Mouse (Mus musculus) lung, postnatal 36 days (tissue): ENCODE data around the gene Klhl23.
"Not testable (repeated sequence)": the region's sequence is repeated elsewhere in the genome, so short reads cannot be mapped to it uniquely, and the experiment has no call there.

ENCODE experiments used
- DNase-seq: peaks from one replicate; pipeline ENCODE4 v3.0.0; 2022; ENCODE audit warnings: mixed read lengths

The Klhl23 gene

DNA sequence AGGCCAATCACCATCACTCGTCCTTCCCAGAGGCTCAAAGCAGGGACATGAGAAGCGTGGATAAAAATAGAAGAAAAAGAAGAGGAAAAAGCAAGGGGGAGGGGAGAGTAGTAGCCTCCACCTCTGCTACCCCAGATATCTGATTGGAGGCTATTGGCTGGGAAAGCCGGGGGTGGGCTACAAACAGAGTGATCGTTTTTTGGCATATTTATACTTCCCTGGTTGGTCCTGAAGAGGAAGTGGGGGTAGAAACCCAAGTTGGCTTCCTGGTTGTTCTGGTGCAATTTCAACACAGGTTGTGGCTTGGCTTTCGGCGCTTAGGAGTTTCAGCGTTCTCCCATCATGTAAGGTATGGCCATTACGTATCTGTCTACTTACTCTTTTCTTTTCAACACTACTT lies at the start of gene Klhl23:
Klhl23 (plus strand) TSS at position 234 of the 400 bp plus-strand sequence.
- DNase-seq: peak; percentile 37

DNA sequence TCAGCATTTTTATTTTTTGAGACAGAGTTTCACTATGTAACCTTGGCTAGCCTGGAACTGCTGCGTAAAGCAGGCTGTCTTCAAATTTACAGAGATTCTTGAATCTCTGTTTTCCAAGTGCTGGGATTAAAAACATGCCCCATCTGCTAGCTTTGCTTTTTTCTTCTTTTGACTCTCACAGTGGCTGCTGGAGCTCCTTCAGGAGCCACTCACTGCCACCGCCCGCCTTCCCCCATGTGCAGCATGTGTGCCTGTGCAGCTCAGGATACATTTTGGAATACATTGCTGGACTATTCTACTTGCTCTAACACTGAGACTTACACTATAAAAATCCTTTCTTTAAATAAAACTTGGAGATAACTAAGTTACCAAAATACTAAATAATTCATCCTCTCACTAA lies 48.4 kb upstream of the Klhl23 start:
- DNase-seq: no peak

DNA sequence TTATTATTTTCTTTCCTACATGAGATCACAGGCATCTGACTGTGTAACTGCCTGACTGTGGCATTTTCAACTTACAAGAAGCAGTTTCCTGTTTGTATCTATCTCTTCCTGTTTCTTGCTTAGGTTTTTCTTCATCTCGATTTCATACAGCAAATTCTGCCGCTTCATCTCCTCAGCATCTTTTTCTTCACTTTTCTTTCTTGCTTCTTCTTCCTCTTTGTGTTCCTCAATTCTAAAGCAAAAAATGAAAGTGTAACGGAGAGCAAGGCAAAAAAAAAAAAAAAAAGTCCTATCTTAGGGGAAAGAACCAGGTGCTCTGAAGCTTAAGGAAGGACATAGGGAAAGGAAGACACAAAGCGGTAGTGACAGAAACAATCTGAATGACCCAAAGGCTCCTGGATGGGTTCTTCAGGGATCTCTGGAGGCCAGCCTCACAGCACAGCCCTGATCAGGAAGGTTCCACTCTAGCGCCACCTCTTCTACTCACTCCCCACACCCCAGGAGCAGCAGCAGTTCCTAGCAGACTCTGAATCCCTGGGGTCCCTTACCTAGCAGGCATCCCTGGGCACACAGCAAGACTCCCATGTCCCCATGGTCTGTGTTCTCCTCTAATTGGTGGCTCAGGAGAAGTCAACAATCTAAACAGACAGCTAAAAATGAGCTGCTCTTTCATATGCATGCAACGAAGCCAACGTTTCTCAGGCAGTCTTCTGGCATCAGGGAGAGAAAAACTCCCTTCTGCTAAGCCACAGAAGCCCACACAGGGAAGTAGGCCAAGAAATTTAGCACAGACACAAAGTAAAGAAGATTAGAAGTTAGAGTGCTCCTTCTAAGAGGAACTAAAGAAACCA lies 43.5 kb upstream of the Klhl23 start:
- DNase-seq: no peak

DNA sequence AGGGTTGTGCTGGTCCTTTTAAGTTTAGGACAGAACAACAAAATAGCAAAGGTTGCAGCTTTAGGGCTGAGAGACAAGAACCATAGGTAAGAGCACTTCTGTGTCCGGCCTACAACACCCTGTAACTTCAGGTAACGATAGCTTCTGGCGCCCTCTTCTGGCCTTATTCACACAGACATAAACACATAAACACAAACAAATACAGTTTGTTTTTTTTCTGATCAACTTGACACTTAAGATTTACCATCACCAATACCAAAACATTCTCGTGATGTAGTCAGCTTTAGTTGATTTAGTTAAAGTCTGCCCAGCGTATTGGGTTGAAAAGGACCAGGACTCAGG lies 42.9 kb upstream of the Klhl23 start:
- peak; percentile 67 for DNase-seq

DNA sequence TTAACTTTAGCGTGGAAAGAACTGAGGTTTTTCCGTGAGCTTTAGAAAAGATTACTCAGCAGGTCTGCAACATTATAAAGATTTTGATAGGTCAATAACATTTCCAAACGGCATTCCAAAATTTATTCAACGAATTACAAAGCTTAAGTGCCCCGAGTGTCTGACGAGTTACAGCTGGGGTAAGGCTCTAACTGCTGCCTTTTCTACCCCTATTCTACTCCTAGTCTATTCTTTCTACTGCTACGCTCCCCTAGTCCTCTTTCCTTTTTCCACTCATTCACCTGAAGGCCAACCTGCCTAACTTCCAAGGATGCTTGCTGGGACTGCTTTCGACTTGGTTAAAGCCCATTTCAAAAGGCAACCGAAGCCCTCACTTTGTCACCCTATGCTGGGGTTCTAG lies 32.8 kb upstream of the Klhl23 start:
- DNase-seq: no peak

DNA sequence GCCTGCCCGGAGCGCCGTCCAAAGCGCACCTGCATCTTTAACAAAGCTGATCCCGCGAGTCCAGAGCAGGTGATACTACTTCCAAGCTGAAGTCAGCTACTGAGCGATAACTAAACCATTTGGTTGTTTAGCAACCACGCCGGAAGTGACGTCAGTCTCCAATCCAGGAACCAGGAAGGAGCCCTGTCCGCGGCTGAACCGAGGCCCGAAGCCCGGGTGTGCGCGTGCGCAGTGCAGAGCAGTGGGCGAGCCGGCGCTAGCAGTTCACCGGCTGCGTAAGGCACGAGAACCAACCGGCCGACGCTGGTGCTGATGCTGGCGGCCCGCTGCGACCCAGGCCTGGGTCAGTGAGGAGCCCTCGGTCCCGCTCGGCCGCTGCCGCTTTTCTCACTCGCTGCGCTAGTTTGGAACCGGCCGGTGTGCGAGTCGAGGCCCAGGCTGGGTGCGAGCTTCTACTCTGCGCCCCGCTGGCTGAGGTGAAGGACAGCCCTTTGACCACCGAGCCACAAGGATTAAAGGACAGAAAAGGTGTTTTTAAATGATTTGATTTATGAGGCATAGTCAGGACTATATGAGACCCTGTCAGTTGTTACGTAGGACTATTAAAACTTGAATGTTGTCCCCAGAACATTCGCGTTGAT lies 32.2 kb upstream of the Klhl23 start, which contains the start of the genes Ccdc173 and Phospho2:
Ccdc173 (minus strand) TSS at position 147 of the 641 bp plus-strand sequence.
Phospho2 (plus strand) TSS at position 195 of the 641 bp plus-strand sequence.
- peak; percentile 100 for DNase-seq

DNA sequence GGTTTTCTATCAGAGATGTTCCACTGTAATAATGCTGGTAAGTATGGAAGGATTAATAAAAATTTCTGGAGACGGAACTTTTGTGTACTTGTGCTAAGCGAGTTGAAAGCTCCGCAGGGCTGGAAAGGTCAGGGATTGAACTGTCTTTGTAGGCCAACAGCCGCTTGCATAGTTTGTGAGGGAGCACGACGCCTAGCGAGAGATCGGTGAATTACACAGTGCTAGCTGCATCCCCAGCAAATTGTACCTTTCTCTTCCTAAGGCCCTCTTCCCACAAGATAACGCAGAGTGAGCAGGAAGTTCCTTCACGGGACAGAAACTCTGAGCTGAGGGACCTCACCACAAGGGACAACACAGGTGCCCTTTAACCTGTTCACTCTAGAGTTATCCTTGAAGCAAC lies 31.5 kb upstream of the Klhl23 start:
- DNase-seq: peak; percentile 94

DNA sequence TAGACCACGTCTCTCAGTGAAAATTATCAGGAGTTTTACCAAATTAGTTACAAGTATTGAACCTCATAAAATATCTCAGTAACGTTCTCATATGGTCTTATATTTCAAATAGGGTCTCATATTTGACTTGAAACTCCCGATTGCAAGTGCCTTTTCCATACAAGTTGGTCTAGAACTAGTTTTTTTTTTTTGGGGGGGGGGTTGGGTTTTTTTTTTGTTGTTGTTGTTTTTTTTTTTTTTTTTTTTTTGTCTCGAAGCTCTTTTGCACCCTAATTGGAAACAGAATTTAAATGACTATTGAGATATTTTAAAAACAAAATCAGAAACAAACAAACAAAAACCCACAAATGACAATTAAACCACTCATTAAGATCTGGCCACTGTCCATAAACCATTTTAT lies 31.0 kb upstream of the Klhl23 start:
- no peak for DNase-seq

DNA sequence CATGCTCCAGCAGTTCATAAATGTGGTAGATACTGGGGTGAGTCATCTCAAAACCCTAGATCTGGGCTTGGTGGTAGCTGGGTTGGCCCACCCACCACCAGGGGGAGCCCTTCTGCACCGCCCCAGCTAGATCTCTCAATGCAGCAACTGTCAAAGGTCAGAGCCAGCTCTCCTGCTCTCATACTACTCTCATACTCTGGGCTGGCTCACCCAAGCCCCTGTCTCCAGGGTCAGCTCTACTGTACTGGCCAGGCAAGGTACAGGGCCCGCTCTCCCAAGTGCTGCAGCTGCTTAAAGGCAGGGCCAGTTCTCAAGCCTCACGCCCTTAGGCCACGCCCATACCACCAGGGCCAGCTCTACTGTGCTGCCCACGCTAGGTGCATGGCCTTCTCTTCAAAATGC lies 18.8 kb upstream of the Klhl23 start:
- peak; percentile 84 for DNase-seq

DNA sequence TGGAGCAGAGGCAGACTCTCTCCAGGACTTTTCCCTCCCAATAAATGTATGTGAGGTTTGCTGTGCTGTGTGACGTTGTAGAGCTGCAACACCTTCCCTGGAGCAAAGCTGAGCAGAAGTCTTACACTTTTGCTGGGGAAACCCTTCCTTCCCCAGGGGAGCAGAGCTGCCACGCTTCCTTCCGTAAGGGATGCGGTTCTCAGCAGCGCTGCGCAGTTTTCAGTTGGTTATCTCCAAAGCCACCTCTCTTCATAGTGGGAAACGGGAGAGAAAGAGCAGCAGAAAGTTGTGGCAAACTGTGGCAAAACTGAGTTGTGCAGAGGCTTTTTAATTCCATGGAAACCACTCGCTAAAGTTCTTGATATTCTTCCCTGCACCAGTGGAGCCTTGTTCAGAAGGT lies 18.0 kb upstream of the Klhl23 start:
- no peak for DNase-seq

DNA sequence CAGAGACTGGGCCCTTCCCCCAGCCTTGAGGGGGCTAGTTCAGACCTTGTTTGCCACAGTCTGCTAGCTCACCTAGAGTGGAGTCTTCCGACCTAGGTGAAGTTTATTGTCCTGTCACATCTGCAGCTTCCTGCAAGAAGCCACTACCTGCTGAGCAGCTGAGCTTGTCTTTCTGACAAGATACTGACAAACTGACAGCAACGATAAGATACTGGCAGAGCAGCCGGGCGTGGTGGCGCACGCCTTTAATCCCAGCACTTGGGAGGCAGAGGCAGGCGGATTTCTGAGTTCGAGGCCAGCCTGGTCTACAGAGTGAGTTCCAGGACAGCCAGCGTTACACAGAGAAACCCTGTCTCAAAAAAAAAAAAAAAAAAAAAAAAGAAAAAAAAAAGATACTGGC lies 17.1 kb upstream of the Klhl23 start:
- not testable (repeated sequence) for DNase-seq

DNA sequence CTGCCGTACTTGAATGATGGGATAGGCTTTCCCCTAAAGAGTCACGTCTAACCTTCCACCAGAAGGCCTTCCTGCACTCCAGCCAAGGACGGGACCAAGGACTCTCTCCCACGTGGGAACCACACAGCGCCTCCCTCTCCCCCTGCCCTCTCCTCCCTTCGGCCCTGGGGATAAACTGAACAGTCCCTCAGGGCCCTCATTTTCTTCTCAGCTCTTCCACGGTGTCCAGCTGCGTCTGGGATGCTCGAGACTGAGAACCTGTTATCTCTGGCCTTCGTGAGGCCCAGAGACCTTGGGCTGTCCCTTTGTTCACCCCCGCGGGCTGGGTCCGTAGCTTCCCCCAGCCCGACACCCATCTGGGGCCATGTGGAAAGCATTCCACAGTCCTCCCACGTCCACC lies 11.6 kb upstream of the Klhl23 start:
- DNase-seq: no peak

DNA sequence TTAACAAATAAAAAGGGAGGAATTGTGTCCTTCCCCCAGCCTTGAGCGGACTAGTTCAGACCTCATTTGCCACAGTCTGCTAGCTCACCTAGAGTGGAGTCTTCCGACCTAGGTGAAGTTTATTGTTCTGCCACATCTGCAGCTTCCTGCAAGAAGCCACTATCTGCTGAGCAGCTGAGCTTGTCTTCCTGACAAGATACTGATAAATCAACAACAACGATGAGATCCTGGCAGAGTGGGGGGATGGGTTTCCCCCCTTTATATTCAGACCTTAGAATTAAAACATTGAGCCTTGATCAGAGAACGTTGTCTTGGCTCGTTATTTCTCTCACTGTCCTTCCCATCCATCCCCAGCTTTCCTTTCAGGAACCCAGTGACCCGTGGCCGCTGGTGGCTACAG lies 10.4 kb upstream of the Klhl23 start:
- DNase-seq: not testable (repeated sequence)

DNA sequence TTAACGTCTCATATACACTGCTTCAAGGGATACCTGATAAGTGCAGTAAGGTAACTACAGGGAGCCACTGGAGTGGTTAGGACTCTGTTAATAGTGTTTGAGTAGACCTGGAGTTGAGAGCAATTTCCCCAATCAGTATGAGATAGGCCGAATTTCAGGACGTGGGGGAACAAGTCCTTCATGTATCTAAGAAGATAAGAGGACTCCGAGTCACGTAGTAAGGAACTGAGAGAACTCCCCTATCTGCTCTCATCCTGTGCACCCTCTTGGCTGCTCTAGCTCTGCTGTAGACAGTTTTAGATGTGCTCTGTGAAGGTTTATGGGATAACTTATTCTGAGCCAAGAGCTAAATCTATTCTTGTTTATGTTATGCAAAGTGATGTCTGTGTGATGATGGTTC lies 5.2 kb upstream of the Klhl23 start:
- DNase-seq: no peak

DNA sequence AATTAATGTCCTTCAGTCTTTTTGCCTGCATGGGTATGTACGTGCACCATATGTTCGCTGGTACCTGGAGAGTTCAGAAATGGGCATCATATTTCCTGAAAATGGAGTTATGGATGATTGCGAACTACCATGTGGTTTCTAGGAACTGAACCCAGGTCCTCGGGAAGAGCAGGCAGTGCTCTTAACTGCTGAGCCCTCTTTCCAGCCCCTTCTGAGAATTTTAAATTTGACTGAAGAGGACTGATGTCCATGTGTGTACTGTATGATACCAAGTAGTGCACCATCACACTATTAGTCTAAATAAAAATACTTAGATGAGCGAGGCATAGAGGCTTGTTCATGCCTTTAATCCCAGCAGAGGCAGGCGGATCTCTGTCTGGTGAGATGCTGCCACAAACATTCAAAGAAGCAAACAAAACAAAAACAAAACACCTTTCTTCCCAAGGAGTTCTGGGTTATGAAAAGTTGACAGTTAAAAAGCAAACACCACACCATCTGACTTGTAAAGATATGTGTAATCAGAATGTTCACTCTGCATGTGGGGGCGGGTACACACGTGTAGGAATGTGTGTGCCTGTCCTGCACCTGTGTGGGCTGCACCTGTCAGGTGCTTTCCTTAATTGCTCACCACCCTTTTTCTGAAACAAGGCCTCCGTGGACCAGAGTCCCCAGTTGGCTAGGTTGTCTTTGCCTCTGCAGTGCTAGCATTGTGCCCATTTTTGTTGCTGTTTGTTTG lies 3.2 kb upstream of the Klhl23 start:
- DNase-seq: no peak

DNA sequence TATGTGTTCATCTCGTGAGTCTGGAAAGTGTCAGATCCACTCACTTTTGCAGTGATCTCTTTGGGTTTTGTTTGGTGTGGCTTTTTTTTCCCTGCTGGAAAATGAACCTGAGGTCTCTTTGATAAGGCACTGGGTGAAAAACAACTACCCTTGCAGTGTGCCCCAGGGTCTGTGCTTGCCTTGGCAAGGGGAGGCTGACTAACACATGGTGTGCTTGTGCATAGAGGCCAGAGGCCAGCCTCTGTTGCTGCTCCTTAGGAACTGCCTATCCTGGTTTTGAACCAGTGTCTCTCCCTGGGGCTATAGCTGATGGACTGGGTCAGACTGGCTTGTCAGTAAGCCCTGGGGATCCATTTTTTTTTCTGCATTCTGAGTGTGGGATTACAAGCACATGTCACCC lies 1.5 kb upstream of the Klhl23 start:
- DNase-seq: no peak

DNA sequence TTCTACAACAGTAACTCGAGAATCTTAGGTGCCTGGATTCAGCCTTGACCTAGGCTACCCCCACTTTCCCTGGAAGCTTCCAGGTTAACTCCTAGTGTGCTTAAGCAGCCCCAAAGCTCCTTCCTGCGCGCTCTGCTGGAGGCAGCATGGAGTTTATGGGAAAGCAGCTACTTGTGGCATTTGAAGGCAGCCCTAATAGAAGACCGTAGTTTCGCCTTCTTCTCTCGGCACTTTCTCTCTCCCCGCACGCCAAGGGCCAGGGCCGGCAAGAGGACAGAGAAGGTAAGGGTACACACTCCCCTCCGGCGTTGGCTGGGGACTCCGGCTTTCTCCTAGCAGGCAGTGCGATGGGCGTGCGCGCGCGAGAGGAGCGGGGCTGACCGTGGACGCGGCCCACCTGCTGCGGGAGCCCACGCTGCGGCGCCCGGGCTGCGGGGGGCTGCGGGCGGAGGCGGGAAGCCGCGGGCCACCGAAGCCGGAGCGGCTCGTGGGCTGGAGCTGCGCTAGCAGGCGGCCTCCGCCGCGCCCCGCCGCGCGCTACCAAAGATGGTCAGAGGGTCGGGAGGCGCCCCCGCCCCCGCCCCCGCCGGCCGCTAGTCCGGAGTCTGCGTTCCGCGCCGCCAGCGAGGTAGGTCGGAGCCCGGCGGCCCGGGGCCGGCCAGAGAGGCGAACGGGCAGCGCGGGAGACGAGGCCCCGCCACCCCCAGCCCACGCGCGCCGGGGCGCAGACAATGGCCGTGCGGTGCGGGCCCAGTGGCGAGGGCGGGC lies 801 bp downstream of the Klhl23 start:
- peak; percentile 28 for DNase-seq

DNA sequence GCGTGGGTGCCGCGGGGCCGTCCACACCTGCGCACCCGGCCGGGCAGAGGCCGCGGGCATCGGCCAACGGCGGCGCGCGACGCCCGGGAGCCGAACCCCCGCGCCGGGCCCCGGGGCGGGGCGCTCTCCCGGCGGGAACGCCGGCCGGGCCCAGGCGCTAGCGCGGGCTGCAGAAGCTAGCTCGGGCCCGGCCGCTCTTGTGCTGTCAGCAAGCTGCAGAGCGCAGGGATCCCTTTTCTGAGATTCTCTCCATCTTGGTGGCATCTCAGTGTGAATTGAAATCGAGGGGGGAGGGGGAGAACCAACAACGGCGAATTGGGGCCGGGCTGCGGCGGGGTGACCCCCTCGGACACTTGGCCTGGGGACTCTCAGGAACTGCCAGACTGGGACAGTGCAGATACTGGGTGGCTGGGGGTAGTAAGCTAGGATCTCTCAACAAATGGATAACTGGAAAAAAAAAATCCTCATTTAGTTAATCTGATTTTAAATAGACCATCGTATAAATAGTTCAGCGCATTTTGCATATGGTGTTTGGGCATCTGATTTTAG lies 1.5 kb downstream of the Klhl23 start:
- DNase-seq: peak; percentile 27

DNA sequence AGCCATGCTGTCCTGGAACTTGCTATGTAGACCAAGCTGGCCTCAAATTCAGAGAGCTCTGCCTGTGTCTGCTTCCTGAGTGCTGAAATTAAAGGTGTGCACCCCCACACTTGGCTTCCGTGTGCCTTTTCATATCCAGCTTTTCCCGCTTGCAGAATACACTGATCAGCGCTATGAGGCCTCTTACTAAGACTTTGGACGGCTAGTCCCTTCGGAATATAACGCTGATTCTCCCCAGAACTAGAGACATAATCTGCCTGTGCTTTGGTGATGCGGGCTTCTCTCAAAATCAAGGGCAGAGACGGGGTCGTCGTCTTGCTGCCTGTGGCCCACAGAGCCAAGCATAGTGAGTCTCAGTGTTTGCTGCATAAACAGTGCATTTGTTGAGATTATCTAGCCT lies 4.2 kb downstream of the Klhl23 start:
- no peak for DNase-seq

DNA sequence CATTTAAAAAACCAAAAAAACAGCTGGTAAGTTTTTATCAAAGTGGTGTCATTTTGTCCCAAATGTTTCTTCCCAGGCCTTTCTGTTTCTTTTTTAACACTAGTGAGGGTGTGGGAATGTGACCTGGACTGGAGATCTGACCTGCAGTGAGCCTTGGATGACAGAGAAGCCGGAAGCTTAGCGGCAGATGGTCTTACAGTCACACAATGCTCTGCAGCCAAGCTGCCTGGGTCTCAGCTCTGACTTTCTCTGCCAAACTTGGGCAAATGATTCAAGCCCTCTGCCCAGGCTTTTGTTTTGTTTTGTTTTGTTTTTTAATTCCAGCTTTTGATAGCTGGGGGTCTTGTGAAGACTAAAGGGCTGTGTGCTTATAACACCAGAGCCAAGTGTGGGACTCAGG lies 4.6 kb downstream of the Klhl23 start:
- peak; percentile 41 for DNase-seq

DNA sequence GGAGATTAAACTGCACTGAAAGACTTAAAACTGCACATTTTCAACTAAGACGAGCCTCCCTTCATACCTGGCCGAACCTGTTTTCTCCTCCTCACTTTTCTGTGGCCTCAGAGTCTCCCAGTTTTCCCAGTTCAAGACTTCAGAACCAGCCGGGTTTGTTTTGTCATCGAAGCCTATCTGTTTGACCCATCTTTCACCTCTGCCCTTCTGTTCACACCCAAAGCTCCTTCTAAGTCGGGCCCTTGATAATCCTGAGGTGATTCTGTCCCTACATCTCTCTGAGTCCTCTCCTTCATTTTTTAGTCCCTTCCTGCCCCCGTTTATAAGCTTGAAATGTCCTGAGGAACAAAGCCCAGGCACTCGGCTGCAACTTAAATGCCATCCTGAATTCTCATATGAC lies 6.3 kb downstream of the Klhl23 start:
- no peak for DNase-seq

DNA sequence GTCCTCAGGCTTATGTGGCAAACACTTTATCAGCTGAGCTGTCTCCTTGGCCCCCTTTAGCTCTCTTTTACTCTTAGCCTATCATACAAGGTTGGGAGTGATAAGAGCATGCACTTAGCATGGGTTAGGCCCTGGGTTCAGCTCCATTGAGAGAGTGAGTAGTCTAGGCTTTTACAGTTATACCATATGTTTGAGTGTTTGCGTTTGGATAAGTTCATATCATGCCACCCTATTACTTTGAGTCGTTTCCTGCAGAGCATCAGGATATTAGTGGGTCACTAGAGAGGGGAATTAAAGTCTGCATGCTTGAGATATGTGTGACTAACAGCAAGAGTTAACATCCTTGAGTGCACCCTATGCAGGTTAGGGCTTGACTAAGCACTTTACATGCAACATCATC lies 7.9 kb downstream of the Klhl23 start:
- DNase-seq: no peak

DNA sequence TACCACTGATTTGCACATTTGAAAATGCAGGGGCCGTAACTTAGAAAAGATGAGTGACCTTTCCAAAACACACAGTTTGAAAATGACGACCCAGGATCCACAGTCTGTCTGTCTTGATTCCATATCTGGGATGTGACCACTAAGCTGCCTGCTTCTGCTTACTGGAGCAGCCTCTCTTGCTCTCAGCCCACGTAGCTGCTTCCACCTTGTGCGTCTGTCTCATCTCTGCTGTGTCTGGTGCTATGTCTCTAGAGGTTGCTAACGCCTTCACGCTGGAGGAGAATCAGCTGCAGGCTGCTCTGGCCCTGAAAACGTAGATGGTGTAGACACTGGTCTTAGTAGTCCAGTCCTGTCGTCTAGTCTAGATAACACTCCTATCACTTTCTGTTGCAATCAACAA lies 8.4 kb downstream of the Klhl23 start:
- DNase-seq: no peak
